Comparison of ENCODE assay signal across 8 mouse cellular contexts in genomic region chr1:179709390-179709789, GRCm38 (mm10). TPM values are rescaled to one million over a fixed set of nuclear protein-coding genes. Genes with fewer than 3 reads are reported as not detected.
DNase-seq lines count a peak whose midpoint lies in the region.

No protein-coding gene starts in this region.

- peak; percentile 12 for DNase-seq in ovary, postnatal 14 days (ENCODE audit: low spot score)
- DNase-seq in ovary, postnatal 36 days (ENCODE audit: low spot score), result no peak
- peak; percentile 72 for DNase-seq in gastrocnemius, postnatal 25 days
- peak; percentile 68 to 87 for DNase-seq in left cerebral cortex, adult 18-20 months (ENCODE audit: low spot score in 2 of 2)
- peak; percentile 50 for DNase-seq in right cerebral cortex, postnatal 4 days
- no peak for DNase-seq in testis, postnatal 14 days (ENCODE audit: low spot score)
- DNase-seq in thymus, postnatal 0 days (ENCODE audit: low spot score), result no peak
- DNase-seq in spleen, postnatal 4 days (ENCODE audit: low spot score in 2 of 2), result no peak

RNA-seq across cellular contexts. Expression of gene Kif28, which starts 35.7 kb away (rescaled TPM):
- total RNA-seq in gastrocnemius, postnatal 25 days (2021), result under 1 TPM in 1 of 2 experiments, not detected in 1; 0.18 TPM
- under 1 TPM; 0.12 to 0.16 TPM for total RNA-seq in left cerebral cortex, adult 18-20 months (2021)
- not detected in 2 replicates for polyA plus RNA-seq in thymus, postnatal 0 days (2015; fragmentation: Nextera tagmentation; extraction: Ambion mirVana)

RNA-seq across cellular contexts. Expression of gene Sccpdh, which starts 41.4 kb away (rescaled TPM):
- 10 to 100 TPM; 29.8 to 34.6 TPM for total RNA-seq in gastrocnemius, postnatal 25 days (2021)
- total RNA-seq in left cerebral cortex, adult 18-20 months (2021), result 10 to 100 TPM; 62.2 to 62.4 TPM
- 15.6 and 17.0 TPM in 2 replicates for polyA plus RNA-seq in thymus, postnatal 0 days (2015; fragmentation: Nextera tagmentation; extraction: Ambion mirVana)

Comparison
In these comparisons a context has a peak if more than half of its experiments do, and no peak if none do; other contexts are left out.
1. DNase-seq: peak in ovary, postnatal 14 days (single experiment), gastrocnemius, postnatal 25 days (single experiment), left cerebral cortex, adult 18-20 months (2 of 2) and right cerebral cortex, postnatal 4 days (single experiment); none in ovary, postnatal 36 days (single experiment), testis, postnatal 14 days (single experiment), thymus, postnatal 0 days (single experiment) and spleen, postnatal 4 days (0 of 2).